Mouse (Mus musculus): ENCODE measurements around the gene Mast3.

Mast3 gene

GRCm38 (mm10) chr8:70775851-70776495, 28.9 kb downstream of the Mast3 start:
- DNase-seq: no peak

GRCm38 (mm10) chr8:70775227-70775626, 29.6 kb downstream of the Mast3 start:
- no peak for DNase-seq

- no peak for DNase-seq
Observed at GRCm38 (mm10) chr8:70774740-70775139, 30.1 kb downstream of the Mast3 start.

- peak; percentile 80 for DNase-seq
Observed at GRCm38 (mm10) chr8:70773833-70774232, 31.0 kb downstream of the Mast3 start.

GRCm38 (mm10) chr8:70773410-70773809, 31.4 kb downstream of the Mast3 start:
- peak; percentile 74 for DNase-seq

GRCm38 (mm10) chr8:70772890-70773289, 32.0 kb downstream of the Mast3 start:
- no peak for DNase-seq

GRCm38 (mm10) chr8:70772075-70772474, 32.8 kb downstream of the Mast3 start:
- no peak for DNase-seq

- no peak for DNase-seq
Observed at GRCm38 (mm10) chr8:70771217-70771616, 33.6 kb downstream of the Mast3 start.

GRCm38 (mm10) chr8:70770748-70771147, 34.1 kb downstream of the Mast3 start:
- no peak for DNase-seq

- DNase-seq: no peak
Observed at GRCm38 (mm10) chr8:70769858-70770257, 35.0 kb downstream of the Mast3 start.

- peak; percentile 92 for DNase-seq
Observed at GRCm38 (mm10) chr8:70769359-70769758, 35.5 kb downstream of the Mast3 start.

- DNase-seq: no peak
Observed at GRCm38 (mm10) chr8:70768956-70769355, 35.9 kb downstream of the Mast3 start.

GRCm38 (mm10) chr8:70768231-70768776, 36.5 kb downstream of the Mast3 start:
- no peak for DNase-seq

- no peak for DNase-seq
Observed at GRCm38 (mm10) chr8:70767503-70767902, 37.4 kb downstream of the Mast3 start.

GRCm38 (mm10) chr8:70766571-70767440, 38.0 kb downstream of the Mast3 start:
- DNase-seq: peak; percentile 61

GRCm38 (mm10) chr8:70765838-70766570, 38.9 kb downstream of the Mast3 start:
- DNase-seq: no peak

GRCm38 (mm10) chr8:70765329-70765728, 39.5 kb downstream of the Mast3 start:
- no peak for DNase-seq

GRCm38 (mm10) chr8:70764676-70765075, 40.2 kb downstream of the Mast3 start:
- DNase-seq: no peak

- no peak for DNase-seq
Observed at GRCm38 (mm10) chr8:70764026-70764425, 40.8 kb downstream of the Mast3 start.

- DNase-seq: peak; percentile 60
Observed at GRCm38 (mm10) chr8:70763354-70763753, 41.5 kb downstream of the Mast3 start.

- DNase-seq: peak; percentile 23
Observed at GRCm38 (mm10) chr8:70762118-70762517, 42.7 kb downstream of the Mast3 start.

GRCm38 (mm10) chr8:70760775-70761406, 44.0 kb downstream of the Mast3 start, which contains the start of gene Mpv17l2:
Mpv17l2 (minus strand) TSS chr8:70760946.
- DNase-seq: peak; percentile 95

GRCm38 (mm10) chr8:70760350-70760749, 44.5 kb downstream of the Mast3 start:
- DNase-seq: no peak
